Mouse (Mus musculus): Measurements from ENCODE around the gene Negr1. TPM values are rescaled to one million over a fixed set of nuclear protein-coding genes. Genes with fewer than 3 reads are reported as not detected.

Gene Negr1
- total and polyA plus RNA-seq, 3 experiments = 0.83 to 9.0 (median 7.8) TPM

GRCm38 (mm10) chr3:156903925-156904576 is 342.5 kb downstream of the Negr1 start:
- DNase-seq = no peak

- DNase-seq = no peak
These were observed 351.2 kb downstream of the Negr1 start for GRCm38 (mm10) chr3:156912816-156913215.

GRCm38 (mm10) chr3:156921369-156921768 is 359.8 kb downstream of the Negr1 start:
- DNase-seq = no peak

GRCm38 (mm10) chr3:156923159-156923558 is 361.6 kb downstream of the Negr1 start:
- DNase-seq = no peak

- no peak for DNase-seq
These were observed 363.5 kb downstream of the Negr1 start for GRCm38 (mm10) chr3:156925102-156925501.

GRCm38 (mm10) chr3:156928396-156929061 is 366.9 kb downstream of the Negr1 start:
- no peak for DNase-seq

- DNase-seq = no peak
These were observed 367.4 kb downstream of the Negr1 start for GRCm38 (mm10) chr3:156929062-156929397.

GRCm38 (mm10) chr3:156929677-156930440 is 368.3 kb downstream of the Negr1 start:
- no peak for DNase-seq

- DNase-seq = no peak
These were observed 369.4 kb downstream of the Negr1 start for GRCm38 (mm10) chr3:156931011-156931410.

GRCm38 (mm10) chr3:156931540-156931939 is 369.9 kb downstream of the Negr1 start:
- DNase-seq = no peak

- DNase-seq = no peak
These were observed 373.2 kb downstream of the Negr1 start for GRCm38 (mm10) chr3:156934778-156935290.

- no peak for DNase-seq
These were observed 385.8 kb downstream of the Negr1 start for GRCm38 (mm10) chr3:156947404-156947803.

GRCm38 (mm10) chr3:156952970-156953369 is 391.4 kb downstream of the Negr1 start:
- no peak for DNase-seq

- DNase-seq = no peak
These were observed 393.5 kb downstream of the Negr1 start for GRCm38 (mm10) chr3:156955094-156955493.

- no peak for DNase-seq
These were observed 397.0 kb downstream of the Negr1 start for GRCm38 (mm10) chr3:156958640-156959039.

- no peak for DNase-seq
These were observed 407.2 kb downstream of the Negr1 start for GRCm38 (mm10) chr3:156968764-156969163.

GRCm38 (mm10) chr3:156971104-156971503 is 409.5 kb downstream of the Negr1 start:
- DNase-seq = no peak

- no peak for DNase-seq
These were observed 415.2 kb downstream of the Negr1 start for GRCm38 (mm10) chr3:156976816-156977215.

GRCm38 (mm10) chr3:156980042-156980716 is 418.6 kb downstream of the Negr1 start:
- no peak for DNase-seq

- DNase-seq = no peak
These were observed 420.5 kb downstream of the Negr1 start for GRCm38 (mm10) chr3:156982102-156982501.

- DNase-seq = no peak
These were observed 425.5 kb downstream of the Negr1 start for GRCm38 (mm10) chr3:156987113-156987512.

- no peak for DNase-seq
These were observed 430.6 kb downstream of the Negr1 start for GRCm38 (mm10) chr3:156992171-156992570.

Data from adrenal gland, adult 2 months (tissue).